Mouse (Mus musculus) kidney, postnatal 0 days (tissue): ENCODE measurements around the gene Plpp7. TPM values are rescaled to one million over a fixed set of nuclear protein-coding genes. Genes with fewer than 3 reads are reported as not detected.
A peak's percentile ranks its signal among the peaks of the same experiment; 100 is the strongest.

Experiments used
- ATAC-seq: fragments of 200-750 bp; cut with Nextera tagmentation; replicated peaks from 2 replicates; pipeline ENCODE4 v1.8.0; 2017; ENCODE audit warnings: low read depth, moderate number of reproducible peaks, moderate TSS enrichment, moderate library complexity; ENCODE audit not compliant: low FRiP score
- DNase-seq: peaks from one replicate; pipeline ENCODE4 v3.0.0-alpha.2; 2016; ENCODE audit warnings: low spot score
- H3K27ac ChIP-seq: fragments of 300-500 bp; sonication (generic); 2 replicates; pipeline ENCODE4 v1.5.1; 2014; ENCODE audit warnings: mild to moderate bottlenecking
- H3K27me3 ChIP-seq: fragments of 300-500 bp; sonication (generic); 2 replicates; pipeline ENCODE4 v1.6.1; 2014; ENCODE audit warnings: low read length, mixed read lengths; ENCODE audit not compliant: insufficient read depth
- H3K36me3 ChIP-seq: fragments of 300-500 bp; sonication (generic); 2 replicates; pipeline ENCODE4 v1.6.1; 2014; ENCODE audit warnings: low read length, mixed read lengths; ENCODE audit not compliant: insufficient read depth
- H3K4me1 ChIP-seq: fragments of 300-500 bp; sonication (generic); replicated peaks from 2 replicates; pipeline ENCODE4 v1.6.1; 2014; ENCODE audit warnings: antibody characterized with exemption, low read length, mixed read lengths; ENCODE audit not compliant: insufficient read depth
- H3K4me2 ChIP-seq: fragments of 300-500 bp; sonication (generic); 2 replicates; pipeline ENCODE4 v1.6.1; 2014; ENCODE audit warnings: mild to moderate bottlenecking, low read length, moderate library complexity, mixed read lengths
- H3K4me3 ChIP-seq: fragments of 300-500 bp; sonication (generic); replicated peaks from 2 replicates; pipeline ENCODE4 v1.5.1; 2014; ENCODE audit warnings: low read depth, low read length
- H3K9ac ChIP-seq: fragments of 300-500 bp; sonication (generic); 2 replicates; pipeline ENCODE4 v1.6.1; 2014; ENCODE audit warnings: low read depth, low read length
- H3K9me3 ChIP-seq: fragments of 300-500 bp; sonication (generic); replicated peaks from 2 replicates; pipeline ENCODE4 v1.6.1; 2016; ENCODE audit warnings: low read length, inconsistent platforms, mixed read lengths
- CTCF ChIP-seq: IDR thresholded peaks from 2 replicates; pipeline ENCODE4 v1.5.1; 2016; ENCODE audit warnings: antibody characterized with exemption, low read depth, mild to moderate bottlenecking, moderate library complexity
- WGBS: fragments of 180-500 bp; shearing (Covaris S2); extraction: QIAGEN DNeasy Blood & Tissue Kit; methylation state at CpG from one replicate; pipeline ENCODE4 v1.1.7; 2014; 5-methylcytosine and 5-hydroxymethylcytosine counted together
- polyA plus RNA-seq: library from polyadenylated mRNA; unstranded; fragments of >200 nt; fragmentation: Nextera tagmentation; extraction: Ambion mirVana; gene quantifications from 2 replicates; pipeline ENCODE4 v1.2.1, GENCODE M21; 2015

Gene Plpp7
- 4.5 and 4.7 TPM in 2 replicates for polyA plus RNA-seq

GRCm38 (mm10) chr2:32095351-32096121 is at the start of gene Plpp7:
Plpp7 (plus strand) TSS chr2:32095528.
- Histone ChIP-seq H3K4me3 (peak within 1 kb of the TSS; percentile 28), H3K27me3 (no peaks in the 10 kb centered on the region), H3K27ac (no peak within 1 kb of the TSS), H3K36me3 (no peaks in the 10 kb centered on the region), H3K4me1 (peaks cover 6% of the 10 kb centered on the region; the same call in 1 of the 2 replicates), H3K9ac (peak within 1 kb of the TSS; percentile 61), H3K9me3 (no peaks in the 10 kb centered on the region), H3K4me2 (peak within 1 kb of the TSS; percentile 46)
- peak; percentile 47 for ATAC-seq
- no peak for TF ChIP-seq CTCF
- 54% methylated on average over 22 of the region's 22 CpGs for WGBS
- DNase-seq: peak; percentile 77

GRCm38 (mm10) chr2:32046009-32046408 is 49.3 kb upstream of the Plpp7 start:
- DNase-seq (peak; percentile 53), ATAC-seq (no peak)
- Histone ChIP-seq H3K27me3 (no peaks in the 10 kb centered on the region), H3K4me2 (no peak overlapping the region), H3K9ac (no peak overlapping the region), H3K27ac (no peak overlapping the region), H3K4me1 (no peaks in the 10 kb centered on the region), H3K36me3 (peaks cover 46% of the 10 kb centered on the region), H3K9me3 (no peaks in the 10 kb centered on the region), H3K4me3 (no peak overlapping the region)
- no peak for TF ChIP-seq CTCF
- 57% methylated on average over 10 of the region's 10 CpGs for WGBS

- Histone ChIP-seq H3K4me2 (no peak overlapping the region), H3K36me3 (peaks cover 55% of the 10 kb centered on the region), H3K4me3 (no peak overlapping the region), H3K27me3 (no peaks in the 10 kb centered on the region), H3K9ac (no peak overlapping the region), H3K4me1 (no peaks in the 10 kb centered on the region), H3K27ac (no peak overlapping the region), H3K9me3 (no peaks in the 10 kb centered on the region)
- WGBS: 94% methylated on average over 10 of the region's 10 CpGs
- no peak for TF ChIP-seq CTCF
- ATAC-seq: no peak
- no peak for DNase-seq
These were observed 48.0 kb upstream of the Plpp7 start for GRCm38 (mm10) chr2:32047323-32047722.

GRCm38 (mm10) chr2:32051791-32052190 is 43.5 kb upstream of the Plpp7 start:
- WGBS: 74% methylated on average over 8 of the region's 8 CpGs
- TF ChIP-seq CTCF: no peak
- no peaks in the 10 kb centered on the region for H3K4me1 ChIP-seq
- H3K27me3 ChIP-seq: no peaks in the 10 kb centered on the region
- no peak overlapping the region for H3K27ac ChIP-seq
- peaks cover 38% of the 10 kb centered on the region for H3K36me3 ChIP-seq
- H3K4me3 ChIP-seq: no peak overlapping the region
- no peak for DNase-seq
- H3K9ac ChIP-seq: no peak overlapping the region
- no peak for ATAC-seq
- no peaks in the 10 kb centered on the region for H3K9me3 ChIP-seq
- H3K4me2 ChIP-seq: no peak overlapping the region

- H3K36me3 ChIP-seq: peaks cover 31% of the 10 kb centered on the region
- no peak for TF ChIP-seq CTCF
- no peaks in the 10 kb centered on the region for H3K4me1 ChIP-seq
- ATAC-seq (no peak), DNase-seq (no peak)
- no peak overlapping the region for H3K4me3 ChIP-seq
- no peak overlapping the region for H3K9ac ChIP-seq
- no peak overlapping the region for H3K27ac ChIP-seq
- WGBS: 92% methylated on average over 7 of the region's 7 CpGs
- no peaks in the 10 kb centered on the region for H3K9me3 ChIP-seq
- no peak overlapping the region for H3K4me2 ChIP-seq
- H3K27me3 ChIP-seq: no peaks in the 10 kb centered on the region
These were observed 42.9 kb upstream of the Plpp7 start for GRCm38 (mm10) chr2:32052418-32052817.

GRCm38 (mm10) chr2:32055357-32055965 is 39.9 kb upstream of the Plpp7 start:
- H3K27ac ChIP-seq: no peak overlapping the region
- TF ChIP-seq CTCF: no peak
- no peaks in the 10 kb centered on the region for H3K27me3 ChIP-seq
- H3K4me3 ChIP-seq: no peak overlapping the region
- H3K4me2 ChIP-seq: no peak overlapping the region
- ATAC-seq (no peak), DNase-seq (no peak)
- no peak overlapping the region for H3K9ac ChIP-seq
- no peaks in the 10 kb centered on the region for H3K4me1 ChIP-seq
- H3K36me3 ChIP-seq: peaks cover 19% of the 10 kb centered on the region
- H3K9me3 ChIP-seq: no peaks in the 10 kb centered on the region
- 61% methylated on average over 7 of the region's 7 CpGs for WGBS
